Mouse (Mus musculus): ENCODE measurements around the gene Trub2. TPM values are rescaled to one million over a fixed set of nuclear protein-coding genes. Genes with fewer than 3 reads are reported as not detected.

Trub2 gene
- polyA plus RNA-seq, 1 experiment from 2014 or later = 32.6 TPM

DNA sequence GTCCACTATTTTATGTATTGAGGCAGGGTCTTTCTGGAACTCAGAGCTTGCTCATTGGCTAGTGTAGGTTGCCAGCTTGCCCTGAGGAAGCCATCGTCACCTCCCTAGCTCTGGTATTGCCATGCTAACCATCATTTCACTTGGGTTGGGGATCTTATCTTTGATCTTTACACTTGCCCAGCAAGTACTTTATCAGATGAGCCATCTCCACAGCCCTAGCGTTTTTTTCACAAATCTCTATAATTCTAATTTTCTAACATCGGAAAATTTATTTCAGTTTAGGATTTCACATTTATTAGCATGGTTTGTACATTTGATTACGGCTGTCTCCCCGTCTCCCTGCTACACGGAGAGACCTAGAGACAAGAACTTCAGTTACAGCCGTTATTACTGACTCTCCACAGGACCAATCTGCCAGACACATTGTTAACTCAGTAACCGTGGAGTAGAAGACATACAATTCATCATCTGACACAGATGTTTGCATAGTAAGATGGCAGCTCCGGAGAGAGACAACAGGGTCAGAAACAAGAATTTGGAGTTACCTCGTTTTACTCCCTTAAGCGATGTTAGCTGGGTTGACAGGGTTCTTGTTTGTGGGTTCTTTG lies 38.1 kb upstream of the Trub2 start:
- Histone ChIP-seq H3K36me3 (ENCODE audit: insufficient read depth) (no peaks in the 10 kb centered on the region), H3K9me3 (ENCODE audit: low read depth, low read length) (no peaks in the 10 kb centered on the region), H3K27ac (ENCODE audit: low read depth) (peak overlapping the region; percentile 96), H3K4me2 (peak overlapping the region; percentile 74), H3K9ac (peak overlapping the region; percentile 73), H3K27me3 (ENCODE audit: insufficient read depth, low read length) (no peaks in the 10 kb centered on the region), H3K4me1 (ENCODE audit: insufficient read depth) (peaks cover 5% of the 10 kb centered on the region), H3K4me3 (ENCODE audit: low read depth, low read length) (peak overlapping the region; percentile 89)
- WGBS = 7% methylated on average over 11 of the region's 11 CpGs
- peak; percentile 64 for DNase-seq
- no peak for TF ChIP-seq CTCF (IDR thresholded peaks at IDR 0.05; ENCODE audit: low read depth)
- peak; percentile 12; the same call in 1 of the 2 replicates for ATAC-seq (ENCODE audit: insufficient read depth)

GRCm38 (mm10) chr2:29820025-29820817 lies 31.9 kb upstream of the Trub2 start, which contains the start of gene Urm1:
TSS of gene Urm1 (plus strand) at chr2:29820075.
- H3K4me1 ChIP-seq (ENCODE audit: insufficient read depth) = no peaks in the 10 kb centered on the region
- peak; percentile 22; the same call in 1 of the 2 replicates for TF ChIP-seq CTCF (IDR thresholded peaks at IDR 0.05; ENCODE audit: low read depth)
- H3K9ac ChIP-seq = peak within 1 kb of the TSS; percentile 65
- 1% methylated on average over 35 of the region's 35 CpGs for WGBS
- no peaks in the 10 kb centered on the region for H3K9me3 ChIP-seq (ENCODE audit: low read depth, low read length)
- DNase-seq (peak; percentile 87), ATAC-seq (ENCODE audit: insufficient read depth) (peak; percentile 72)
- H3K4me2 ChIP-seq = peak within 1 kb of the TSS; percentile 69
- H3K36me3 ChIP-seq (ENCODE audit: insufficient read depth) = peaks cover 8% of the 10 kb centered on the region; the same call in 1 of the 2 replicates
- H3K4me3 ChIP-seq (ENCODE audit: low read depth, low read length) = peak within 1 kb of the TSS; percentile 47
- no peaks in the 10 kb centered on the region for H3K27me3 ChIP-seq (ENCODE audit: insufficient read depth, low read length)
- H3K27ac ChIP-seq (ENCODE audit: low read depth) = peak within 1 kb of the TSS; percentile 95

DNA sequence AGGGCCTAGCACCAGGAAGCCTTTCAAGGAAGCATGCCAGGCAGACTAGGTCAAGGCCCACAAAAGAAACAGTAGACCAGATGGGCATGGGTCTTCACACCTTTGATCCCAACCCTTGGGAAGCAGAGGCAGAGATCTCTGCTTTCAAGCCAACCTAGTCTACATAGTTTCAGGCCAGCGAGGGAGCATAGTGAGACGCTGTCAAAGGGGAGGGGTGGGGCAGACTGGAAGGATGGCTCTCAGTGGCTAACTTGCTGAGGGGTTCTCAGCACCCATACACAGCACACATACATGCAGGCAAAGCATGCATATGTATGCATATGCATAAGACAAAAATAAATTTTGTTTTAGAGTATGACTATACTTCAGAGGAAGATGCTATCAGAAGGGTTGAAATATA lies 31.1 kb upstream of the Trub2 start:
- H3K27ac ChIP-seq (ENCODE audit: low read depth) = peak overlapping the region; percentile 95; the same call in 1 of the 2 replicates
- H3K4me3 ChIP-seq (ENCODE audit: low read depth, low read length) = no peak overlapping the region

DNA sequence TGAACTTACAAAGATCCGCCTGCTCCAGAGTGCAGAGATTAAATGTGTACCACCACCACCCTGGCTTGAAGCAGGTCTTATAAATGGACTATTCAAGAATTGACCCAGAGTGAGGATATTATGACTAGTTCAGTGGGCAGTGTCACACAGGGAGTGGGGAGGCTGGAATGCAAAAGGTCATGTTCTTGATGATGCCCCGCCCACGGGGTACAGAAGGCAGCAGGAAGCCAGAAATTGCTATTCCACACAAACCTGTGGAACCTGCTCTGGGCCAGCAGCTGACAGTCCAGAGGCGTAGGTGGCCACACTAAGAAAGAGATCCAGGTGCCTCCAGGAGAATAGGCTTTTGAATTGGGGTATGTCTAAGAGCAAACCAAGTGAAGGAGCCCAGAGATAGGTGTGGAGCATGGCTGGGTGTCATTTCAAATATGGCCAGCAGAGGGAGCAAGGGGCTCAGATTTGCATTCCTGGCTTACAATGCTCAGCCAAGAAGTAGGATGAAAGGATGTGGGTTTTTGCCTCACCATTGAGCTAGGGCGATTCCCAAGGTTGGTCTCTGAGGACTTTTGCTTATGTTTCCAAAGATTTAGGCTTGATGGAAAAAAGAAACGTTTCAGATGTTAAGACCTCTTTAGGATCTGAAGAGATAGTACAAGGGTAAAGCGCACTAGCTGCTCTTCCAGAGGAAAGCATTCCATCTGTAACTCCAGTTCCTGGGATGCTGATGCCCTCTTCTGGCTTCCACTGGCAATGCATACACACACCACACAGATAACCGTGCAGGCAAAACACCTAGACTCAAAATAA lies 29.3 kb upstream of the Trub2 start:
- no peaks in the 10 kb centered on the region for H3K9me3 ChIP-seq (ENCODE audit: low read depth, low read length)
- H3K4me1 ChIP-seq (ENCODE audit: insufficient read depth) = no peaks in the 10 kb centered on the region
- H3K9ac ChIP-seq = no peak overlapping the region
- peak overlapping the region; percentile 33 for H3K4me2 ChIP-seq
- peaks cover 30% of the 10 kb centered on the region for H3K36me3 ChIP-seq (ENCODE audit: insufficient read depth)
- peak; percentile 90 for TF ChIP-seq CTCF (IDR thresholded peaks at IDR 0.05; ENCODE audit: low read depth)
- H3K27me3 ChIP-seq (ENCODE audit: insufficient read depth, low read length) = no peaks in the 10 kb centered on the region
- H3K27ac ChIP-seq (ENCODE audit: low read depth) = no peak overlapping the region
- DNase-seq (peak; percentile 95), ATAC-seq (ENCODE audit: insufficient read depth) (peak; percentile 62)
- WGBS = 29% methylated on average over 8 of the region's 8 CpGs
- H3K4me3 ChIP-seq (ENCODE audit: low read depth, low read length) = no peak overlapping the region

More for the DNA sequence above, 31.1 kb upstream of the Trub2 start:
- Histone ChIP-seq H3K4me1 (ENCODE audit: insufficient read depth) (no peaks in the 10 kb centered on the region), H3K9me3 (ENCODE audit: low read depth, low read length) (no peaks in the 10 kb centered on the region), H3K9ac (no peak overlapping the region), H3K27me3 (ENCODE audit: insufficient read depth, low read length) (no peaks in the 10 kb centered on the region), H3K4me2 (peak overlapping the region; percentile 69), H3K36me3 (ENCODE audit: insufficient read depth) (peaks cover 15% of the 10 kb centered on the region; the same call in 1 of the 2 replicates)
- 9% methylated on average over 2 of the region's 2 CpGs for WGBS
- ATAC-seq (ENCODE audit: insufficient read depth) = no peak
- TF ChIP-seq CTCF (IDR thresholded peaks at IDR 0.05; ENCODE audit: low read depth) = no peak
- no peak for DNase-seq

DNA sequence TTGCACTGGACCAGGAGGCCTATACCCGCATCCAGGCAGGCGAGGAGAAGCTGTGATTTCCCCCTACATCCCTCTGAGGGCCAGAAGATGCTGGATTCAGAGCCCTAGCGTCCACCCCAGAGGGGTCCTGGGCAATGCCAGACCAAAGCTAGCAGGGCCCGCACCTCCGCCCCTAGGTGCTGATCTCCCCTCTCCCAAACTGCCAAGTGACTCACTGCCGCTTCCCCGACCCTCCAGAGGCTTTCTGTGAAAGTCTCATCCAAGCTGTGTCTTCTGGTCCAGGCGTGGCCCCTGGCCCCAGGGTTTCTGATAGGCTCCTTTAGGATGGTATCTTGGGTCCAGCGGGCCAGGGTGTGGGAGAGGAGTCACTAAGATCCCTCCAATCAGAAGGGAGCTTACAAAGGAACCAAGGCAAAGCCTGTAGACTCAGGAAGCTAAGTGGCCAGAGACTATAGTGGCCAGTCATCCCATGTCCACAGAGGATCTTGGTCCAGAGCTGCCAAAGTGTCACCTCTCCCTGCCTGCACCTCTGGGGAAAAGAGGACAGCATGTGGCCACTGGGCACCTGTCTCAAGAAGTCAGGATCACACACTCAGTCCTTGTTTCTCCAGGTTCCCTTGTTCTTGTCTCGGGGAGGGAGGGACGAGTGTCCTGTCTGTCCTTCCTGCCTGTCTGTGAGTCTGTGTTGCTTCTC lies 27.5 kb upstream of the Trub2 start:
- Histone ChIP-seq H3K27ac (ENCODE audit: low read depth) (no peak overlapping the region), H3K4me3 (ENCODE audit: low read depth, low read length) (no peak overlapping the region), H3K9ac (no peak overlapping the region), H3K9me3 (ENCODE audit: low read depth, low read length) (no peaks in the 10 kb centered on the region), H3K36me3 (ENCODE audit: insufficient read depth) (peaks cover 48% of the 10 kb centered on the region), H3K27me3 (ENCODE audit: insufficient read depth, low read length) (no peaks in the 10 kb centered on the region), H3K4me1 (ENCODE audit: insufficient read depth) (no peaks in the 10 kb centered on the region), H3K4me2 (no peak overlapping the region)
- DNase-seq = no peak
- no peak for TF ChIP-seq CTCF (IDR thresholded peaks at IDR 0.05; ENCODE audit: low read depth)
- WGBS = 78% methylated on average over 11 of the region's 11 CpGs
- no peak for ATAC-seq (ENCODE audit: insufficient read depth)

- no peak for ATAC-seq (ENCODE audit: insufficient read depth)
- peak; percentile 50 for DNase-seq
- Histone ChIP-seq H3K4me2 (peak overlapping the region; percentile 76), H3K4me1 (ENCODE audit: insufficient read depth) (no peaks in the 10 kb centered on the region), H3K4me3 (ENCODE audit: low read depth, low read length) (peak overlapping the region; percentile 82), H3K9me3 (ENCODE audit: low read depth, low read length) (no peaks in the 10 kb centered on the region), H3K36me3 (ENCODE audit: insufficient read depth) (peaks cover 37% of the 10 kb centered on the region), H3K27ac (ENCODE audit: low read depth) (no peak overlapping the region), H3K27me3 (ENCODE audit: insufficient read depth, low read length) (no peaks in the 10 kb centered on the region), H3K9ac (peak overlapping the region; percentile 73)
- TF ChIP-seq CTCF (IDR thresholded peaks at IDR 0.05; ENCODE audit: low read depth) = peak; percentile 47
- 19% methylated on average over 6 of the region's 6 CpGs for WGBS
Observed at GRCm38 (mm10) chr2:29803400-29803831, 15.1 kb upstream of the Trub2 start.
